Mouse (Mus musculus): ENCODE data around the gene 1110051M20Rik.

Gene 1110051M20Rik

DNA sequence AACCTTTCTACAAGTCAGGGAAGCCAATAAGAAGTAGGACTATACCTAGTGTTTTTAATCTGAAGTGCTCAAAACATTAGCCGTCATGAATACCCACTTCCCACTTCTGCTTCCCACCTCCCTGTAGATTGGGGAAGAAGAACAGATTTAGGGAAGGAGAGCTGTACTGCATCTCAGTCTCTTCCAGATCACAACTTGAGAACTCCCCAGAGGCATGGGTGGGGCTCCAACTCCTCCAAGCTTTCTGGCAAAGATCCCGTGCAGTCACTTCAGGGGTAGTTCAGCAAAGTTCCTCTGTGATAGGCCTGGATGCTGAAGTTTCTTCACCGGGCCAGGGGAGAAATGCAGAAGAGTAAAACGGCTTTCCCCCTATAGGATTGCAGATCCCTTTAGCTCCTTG lies 109.4 kb downstream of the 1110051M20Rik start:
- no peak for DNase-seq

- no peak for DNase-seq
Observed at GRCm38 (mm10) chr2:91331051-91331843, 113.3 kb downstream of the 1110051M20Rik start.

- DNase-seq: no peak
Observed at GRCm38 (mm10) chr2:91329996-91330738, 114.3 kb downstream of the 1110051M20Rik start.

GRCm38 (mm10) chr2:91328729-91329125 lies 115.8 kb downstream of the 1110051M20Rik start:
- no peak for DNase-seq

DNA sequence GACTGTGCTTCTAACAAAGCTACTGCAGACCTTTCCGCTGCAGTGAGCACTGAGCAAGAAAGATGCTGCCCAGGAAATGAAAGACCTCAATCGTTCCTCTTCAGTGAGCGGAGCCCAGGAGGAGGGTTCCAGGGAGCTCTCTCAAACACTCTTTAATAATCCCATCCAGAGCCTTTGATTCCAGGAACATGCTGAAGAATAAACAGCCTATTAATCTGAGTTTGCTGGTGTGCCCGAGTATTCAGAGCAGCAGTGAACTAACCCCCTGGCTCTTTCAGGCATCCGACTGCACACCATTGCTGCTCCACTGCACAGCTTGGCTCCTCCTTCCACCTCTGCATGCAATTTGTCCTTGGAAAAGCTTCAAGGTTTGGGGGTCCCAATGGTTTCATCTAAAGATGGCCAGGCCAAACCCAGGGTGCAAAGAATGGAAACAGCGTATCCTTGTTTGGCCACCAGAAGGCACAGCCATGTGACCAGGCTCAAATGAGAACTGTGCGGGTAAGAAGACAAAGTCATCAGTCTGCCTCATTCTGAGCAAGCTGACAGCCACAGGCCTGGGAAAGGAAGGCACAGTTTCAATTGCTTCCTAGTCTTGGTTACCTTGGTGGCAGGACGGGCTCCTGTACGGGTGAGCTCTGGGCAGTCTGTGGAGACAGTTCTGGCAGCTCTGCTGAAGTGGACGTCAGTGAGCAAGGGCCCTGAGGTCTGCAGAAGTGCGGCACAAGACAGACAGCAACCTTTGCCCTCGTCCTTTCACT lies 116.4 kb downstream of the 1110051M20Rik start:
- DNase-seq: peak; percentile 10 to 17

DNA sequence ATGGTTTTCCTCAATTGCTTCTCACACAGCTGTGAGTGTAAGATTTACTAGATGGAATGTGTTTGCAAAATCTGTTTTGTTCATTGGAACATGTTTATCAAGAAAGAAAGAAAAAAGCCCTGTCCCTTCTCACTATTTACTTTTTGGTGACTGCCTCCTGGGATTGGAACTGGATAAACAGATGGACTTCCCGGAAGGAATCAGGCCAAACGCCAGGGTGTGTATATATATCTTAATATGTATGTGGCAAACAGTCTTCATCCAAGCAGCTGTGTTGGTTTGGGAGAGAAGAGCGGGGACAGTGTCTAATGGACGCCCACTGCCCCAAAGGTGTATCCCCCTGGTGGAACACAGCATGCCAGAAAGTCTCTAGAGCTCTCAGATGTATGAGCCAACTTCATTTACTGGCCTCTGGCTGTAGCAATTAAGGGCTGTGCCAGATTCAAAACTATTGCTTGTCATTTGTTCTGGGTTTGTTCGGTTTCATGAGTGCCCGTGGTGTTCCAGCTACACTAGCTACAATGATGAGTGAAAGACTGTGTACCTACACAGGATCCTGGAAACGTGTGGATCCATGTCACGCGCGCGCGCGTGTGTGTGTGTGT lies 117.7 kb downstream of the 1110051M20Rik start:
- peak in 1 of 2 experiments; percentile 23 for DNase-seq

DNA sequence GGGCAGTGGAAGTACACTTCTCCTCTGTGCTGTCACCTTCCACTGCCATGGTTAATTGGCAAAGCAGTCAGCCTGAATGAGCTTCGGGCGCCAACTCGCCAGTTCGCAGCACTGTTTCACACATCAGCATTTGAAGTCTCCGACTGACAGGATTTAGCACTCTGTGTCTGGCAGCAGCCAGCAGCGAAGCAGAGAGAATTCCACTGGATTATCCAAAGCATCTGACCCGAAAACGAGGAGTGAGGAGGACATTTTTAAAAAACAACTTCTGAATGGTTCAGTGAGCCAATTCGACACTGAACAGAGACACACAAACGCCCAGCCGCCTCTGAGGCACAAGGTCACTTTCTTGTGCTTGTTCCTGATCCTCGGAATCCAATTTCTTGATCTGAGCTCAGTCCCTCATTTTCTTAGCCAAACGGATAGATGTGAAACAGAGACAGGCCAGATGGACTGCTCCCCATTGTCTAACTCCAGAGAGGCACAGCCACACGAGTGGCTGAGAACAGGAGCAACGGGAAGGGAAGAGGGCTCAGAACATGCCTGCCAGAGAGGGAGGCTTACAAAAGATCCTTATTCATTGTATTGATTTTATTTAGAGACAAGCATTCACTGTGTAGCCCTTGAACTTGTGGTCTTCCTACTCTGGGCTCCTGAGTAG lies 119.6 kb downstream of the 1110051M20Rik start:
- DNase-seq: no peak

DNA sequence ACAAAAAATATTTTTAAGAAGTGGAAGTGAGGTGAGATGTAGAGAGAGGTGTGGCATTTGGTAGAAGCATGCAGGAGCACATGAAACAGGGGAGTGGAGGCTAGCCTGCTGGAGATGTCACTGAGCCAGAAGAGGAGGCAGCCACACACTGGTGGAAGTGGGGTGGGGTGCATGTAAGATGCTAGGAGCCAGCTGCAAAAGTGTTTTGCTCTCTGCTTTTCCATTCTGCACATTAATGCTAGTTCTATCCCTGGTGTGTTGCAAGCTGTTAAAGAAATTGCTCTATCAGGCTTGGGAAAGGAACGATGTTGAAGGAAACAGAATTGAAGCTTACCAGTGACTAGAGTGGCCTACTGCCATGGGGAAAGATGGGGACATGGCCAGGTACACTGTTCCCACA lies 120.2 kb downstream of the 1110051M20Rik start:
- DNase-seq: no peak

DNA sequence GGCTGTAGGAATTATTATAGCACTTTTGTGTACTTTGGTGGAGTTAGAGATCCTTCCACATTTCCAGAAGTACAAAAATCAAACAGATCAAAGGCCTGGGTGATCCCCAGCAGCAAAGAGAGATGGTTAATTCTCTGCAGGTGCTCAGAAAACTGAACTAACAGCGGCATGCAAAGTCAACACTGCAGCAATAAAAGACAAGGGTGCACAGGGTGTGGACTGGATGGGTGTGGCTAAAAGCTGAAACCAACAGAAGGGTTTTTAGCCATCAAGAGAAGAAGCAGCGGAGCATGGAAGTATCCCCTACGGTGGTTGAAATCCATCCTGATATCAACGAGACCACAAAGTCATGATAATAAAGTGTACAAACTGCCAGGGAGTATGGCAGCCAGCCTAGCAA lies 122.0 kb downstream of the 1110051M20Rik start:
- no peak for DNase-seq

- DNase-seq: no peak
Observed at GRCm38 (mm10) chr2:91321923-91322322, 122.6 kb downstream of the 1110051M20Rik start.

DNA sequence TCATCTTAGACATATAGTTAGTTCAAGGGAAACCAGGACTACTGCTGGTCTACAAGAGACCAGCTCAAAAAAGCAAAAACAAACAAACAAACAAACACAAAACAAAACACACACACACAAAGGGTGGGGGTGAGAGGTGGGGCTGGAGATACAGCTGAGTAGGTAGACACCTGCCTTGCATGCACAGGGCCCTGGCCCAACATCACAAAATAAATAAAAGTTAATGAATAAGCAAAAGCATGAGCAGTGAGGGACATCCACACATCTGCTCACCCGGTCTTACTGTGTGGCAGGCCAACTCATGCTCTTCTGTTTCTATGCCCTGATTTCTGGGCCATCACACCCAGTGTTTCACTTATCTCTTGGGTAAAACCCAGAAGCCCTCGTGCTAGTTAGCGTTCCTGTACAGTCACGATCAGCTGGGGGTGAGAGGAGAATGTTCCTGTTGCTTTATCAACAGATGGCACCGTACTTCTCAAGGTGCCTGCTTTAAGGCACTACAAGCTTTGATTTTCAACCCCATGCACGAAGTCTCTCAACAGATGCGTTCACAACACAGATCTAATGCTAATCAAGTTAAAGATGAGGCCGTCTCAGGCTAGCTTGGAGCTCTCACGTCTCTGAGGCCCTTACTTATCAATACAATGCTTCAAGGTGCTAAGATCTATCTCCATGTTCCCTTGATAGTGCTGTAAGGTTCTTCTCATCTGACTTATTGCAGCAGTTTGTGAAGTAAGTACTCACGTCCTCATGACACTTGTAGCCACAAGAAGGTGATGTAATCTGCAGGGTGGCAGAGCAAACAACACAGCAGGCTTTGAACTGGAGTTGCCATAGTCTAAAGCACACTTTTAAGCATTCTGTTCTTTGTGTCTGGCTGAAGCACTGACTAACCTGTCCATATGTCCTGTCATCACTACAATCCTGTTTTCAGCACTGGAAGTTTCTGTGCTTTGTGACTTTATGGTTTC lies 123.7 kb downstream of the 1110051M20Rik start:
- DNase-seq: no peak

DNA sequence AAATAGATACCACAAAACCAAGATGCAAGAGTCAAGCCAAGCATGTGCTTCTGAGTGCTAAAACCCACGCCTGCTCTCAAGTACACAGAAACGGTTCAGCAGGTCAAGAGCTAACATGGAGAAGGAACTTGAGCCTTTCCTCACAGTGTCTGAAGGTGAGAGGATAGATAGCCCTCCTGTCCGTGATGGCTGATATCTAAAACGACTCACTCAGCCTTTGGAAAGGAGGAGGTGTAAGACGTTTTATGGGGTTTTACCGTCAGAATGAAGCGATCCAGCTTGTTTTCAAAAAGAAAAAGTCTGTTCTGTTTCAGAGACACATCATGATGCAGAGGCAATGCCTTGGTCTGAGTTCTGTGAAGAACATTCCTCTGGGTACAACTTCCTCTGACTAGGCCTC lies 130.3 kb downstream of the 1110051M20Rik start:
- DNase-seq: no peak

GRCm38 (mm10) chr2:91312578-91313311 lies 131.8 kb downstream of the 1110051M20Rik start:
- DNase-seq: no peak

DNA sequence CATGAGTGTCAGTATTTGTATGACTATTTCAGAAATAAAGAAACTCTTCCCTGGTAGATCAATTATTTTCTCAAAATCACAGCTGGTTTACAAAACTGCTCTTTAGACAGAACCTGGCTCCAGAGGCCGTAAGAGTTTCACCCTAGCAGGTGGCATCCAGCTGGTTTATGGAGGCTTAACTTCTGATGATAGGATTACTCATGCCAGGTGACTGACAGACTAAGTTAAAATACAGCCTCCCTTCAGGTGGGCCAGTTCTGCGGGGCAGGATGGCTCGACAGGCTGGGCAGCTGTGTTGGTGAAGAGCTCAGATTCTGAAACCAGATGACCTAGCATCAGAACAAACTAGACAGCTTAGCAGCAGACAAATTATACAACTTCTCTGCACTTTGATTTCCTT lies 135.0 kb downstream of the 1110051M20Rik start:
- no peak for DNase-seq

DNA sequence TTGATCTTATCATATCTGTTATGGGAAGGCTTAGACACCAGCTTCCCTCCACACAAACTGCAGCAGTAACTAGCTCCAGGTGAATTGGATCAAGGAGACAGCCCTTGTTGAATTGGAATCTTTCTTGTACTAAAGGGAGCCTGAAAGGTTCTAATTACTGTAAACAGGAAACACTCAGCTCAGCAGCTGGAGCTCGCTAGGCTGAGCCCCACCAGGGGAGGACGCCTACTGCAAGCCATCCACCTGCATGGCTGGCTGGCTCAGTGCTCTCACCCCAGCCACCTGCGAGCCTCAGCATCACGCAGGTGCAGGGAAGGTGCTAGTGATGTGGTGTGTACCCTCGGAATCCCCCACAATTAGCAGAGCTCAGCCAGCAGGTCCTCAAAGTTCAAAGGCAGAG lies 135.8 kb downstream of the 1110051M20Rik start:
- no peak for DNase-seq

DNA sequence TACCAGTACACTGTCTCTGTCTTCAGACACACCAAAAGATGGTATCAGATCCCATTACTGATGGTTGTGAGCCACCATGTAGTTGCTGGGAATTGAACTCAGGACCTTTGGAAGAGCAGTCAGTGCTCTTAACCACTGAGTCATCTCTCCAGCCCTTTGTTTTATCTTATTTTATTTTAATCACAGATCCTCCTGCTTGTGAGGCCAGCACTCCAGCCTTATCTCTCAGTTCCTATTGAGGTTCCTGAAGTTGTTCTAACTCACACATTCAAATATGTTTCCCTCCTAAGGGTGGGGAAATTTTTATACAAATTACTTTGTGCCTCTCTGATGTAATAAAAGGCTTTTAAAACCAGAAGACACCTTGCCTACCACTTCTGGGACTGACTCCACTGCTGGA lies 137.9 kb downstream of the 1110051M20Rik start:
- no peak for DNase-seq

- no peak for DNase-seq
Observed at GRCm38 (mm10) chr2:91305926-91306325, 138.6 kb downstream of the 1110051M20Rik start.

DNA sequence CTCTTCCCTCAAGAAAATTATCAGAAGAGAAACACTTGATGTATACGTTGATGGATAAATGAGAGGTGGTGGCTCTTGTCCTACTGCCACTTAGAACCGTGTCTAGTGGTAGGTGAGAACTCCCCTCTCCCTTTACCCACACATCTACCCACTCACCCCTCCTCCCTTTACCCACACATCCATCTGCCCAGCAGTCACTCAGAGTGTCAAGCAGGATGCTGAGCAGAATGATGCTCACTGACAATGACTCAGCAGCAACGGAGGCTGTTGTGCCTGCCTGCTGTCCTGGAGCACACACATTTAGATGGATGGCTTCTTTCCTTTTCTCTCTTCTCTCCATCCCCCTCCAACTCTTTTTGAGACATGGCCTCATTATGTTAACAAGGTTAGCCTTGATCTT lies 141.7 kb downstream of the 1110051M20Rik start:
- DNase-seq: no peak

DNA sequence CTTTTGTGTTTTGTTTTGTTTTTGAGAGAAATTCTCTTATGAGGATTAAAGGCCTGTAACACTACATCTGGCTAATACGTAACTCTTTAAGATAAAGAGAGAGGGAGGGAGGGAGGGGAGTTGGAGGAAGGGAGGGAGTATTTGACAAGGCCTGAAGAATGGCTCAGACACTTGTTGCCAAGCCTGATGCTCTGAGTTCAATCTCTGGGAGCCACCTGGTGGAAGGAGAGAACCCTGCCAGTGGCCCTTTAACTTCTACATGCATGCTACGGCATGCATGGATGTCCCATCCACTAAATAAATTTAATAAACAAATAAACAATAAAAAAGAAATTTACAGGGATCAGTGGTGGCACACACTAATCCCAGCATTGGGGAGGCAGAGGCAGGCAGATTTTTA lies 142.7 kb downstream of the 1110051M20Rik start:
- no peak for DNase-seq

DNA sequence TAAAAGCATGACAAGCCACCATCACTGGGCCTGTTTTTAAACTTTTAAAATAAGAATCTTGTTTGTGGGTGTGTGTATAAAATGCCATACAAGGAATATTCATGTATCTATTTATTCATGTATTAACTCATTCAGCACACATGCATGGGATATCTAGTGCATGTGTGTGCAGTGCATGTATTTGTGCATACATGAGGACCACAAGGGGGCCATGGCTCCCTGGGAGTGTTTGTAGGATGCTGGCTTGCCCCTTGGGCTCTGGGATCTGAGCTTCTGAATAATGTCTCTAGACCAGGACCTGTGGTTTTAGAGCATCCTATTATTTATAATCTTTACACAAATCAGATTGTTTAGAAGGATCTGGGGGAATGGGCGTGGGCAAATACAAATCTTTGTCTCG lies 143.7 kb downstream of the 1110051M20Rik start:
- DNase-seq: no peak

GRCm38 (mm10) chr2:91299156-91299555 lies 145.3 kb downstream of the 1110051M20Rik start:
- no peak for DNase-seq
